Mouse (Mus musculus) testis, adult 2 months (tissue): Measurements from ENCODE around the gene Chd2. TPM values are rescaled to one million over a fixed set of nuclear protein-coding genes. Genes with fewer than 3 reads are reported as not detected.
A peak's percentile ranks its signal among the peaks of the same experiment; 100 is the strongest.

Experiments
- H3K27ac ChIP-seq: fragments of 200-500 bp; 2 replicates; pipeline ENCODE4 v1.5.1; 2012; ENCODE audit warnings: low read depth, low read length; ENCODE audit not compliant: control insufficient read depth, insufficient read depth
- H3K27me3 ChIP-seq: fragments of 200-500 bp; 2 replicates; pipeline ENCODE4 v1.6.1; 2012; ENCODE audit warnings: mild to moderate bottlenecking, low read length, moderate library complexity; ENCODE audit not compliant: control insufficient read depth, insufficient read depth
- H3K36me3 ChIP-seq: fragments of 200-500 bp; 2 replicates; pipeline ENCODE4 v1.6.1; 2012; ENCODE audit warnings: mild to moderate bottlenecking, low read length; ENCODE audit not compliant: control insufficient read depth, insufficient read depth
- H3K4me1 ChIP-seq: fragments of 200-500 bp; 2 replicates; pipeline ENCODE4 v1.6.1; 2012; ENCODE audit warnings: low read length; ENCODE audit not compliant: control insufficient read depth, insufficient read depth
- H3K4me3 ChIP-seq: fragments of 200-500 bp; 2 replicates; pipeline ENCODE4 v1.5.1; 2012; ENCODE audit warnings: low read depth, mild to moderate bottlenecking, low read length, moderate library complexity, mixed read lengths; ENCODE audit not compliant: control insufficient read depth
- CTCF ChIP-seq: fragments of 200-500 bp; IDR thresholded peaks from 2 replicates; pipeline ENCODE4 v1.5.1; 2012; ENCODE audit warnings: low read depth, mild to moderate bottlenecking, inconsistent platforms, low read length, moderate library complexity; ENCODE audit not compliant: control insufficient read depth, insufficient read depth, insufficient replicate concordance
- POLR2A ChIP-seq: fragments of 200-500 bp; IDR thresholded peaks from 2 replicates; pipeline ENCODE4 v1.6.1; 2012; ENCODE audit warnings: low read depth, mild to moderate bottlenecking, inconsistent platforms, low read length, moderate library complexity; ENCODE audit not compliant: control insufficient read depth
- polyA plus RNA-seq: library from polyadenylated mRNA; depleted of rRNA; stranded (reverse); fragments of >200 nt; gene quantifications from 2 replicates; pipeline ENCODE4 v1.2.3, GENCODE M21; 2012

The Chd2 gene
- polyA plus RNA-seq, 1 experiment: 20.6 TPM

DNA sequence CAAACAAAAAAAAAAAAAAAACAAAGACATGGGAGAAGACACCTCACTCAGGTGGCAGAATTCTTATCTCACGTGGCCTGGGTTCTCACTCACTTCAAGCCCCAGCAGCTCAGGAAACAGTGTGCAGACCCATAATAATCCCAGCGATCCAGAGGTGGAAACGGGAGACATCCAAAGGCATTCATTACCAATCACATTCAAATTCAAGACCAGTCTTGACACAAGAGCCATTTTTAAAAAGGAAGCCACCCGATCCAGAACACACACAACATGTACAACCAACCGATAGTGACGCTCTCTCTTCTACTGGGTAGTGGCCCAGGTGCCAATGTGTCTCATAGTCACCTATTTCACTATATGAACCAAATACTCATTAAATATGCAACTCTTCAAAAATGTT, 19.2 kb upstream of the Chd2 start:
- no peak overlapping the region for H3K4me3 ChIP-seq
- H3K27me3 ChIP-seq: no peaks in the 10 kb centered on the region
- TF ChIP-seq POLR2A (no peak), CTCF (no peak)
- H3K4me1 ChIP-seq: peaks cover 5% of the 10 kb centered on the region; the same call in 1 of the 2 replicates
- H3K27ac ChIP-seq: no peak overlapping the region
- no peaks in the 10 kb centered on the region for H3K36me3 ChIP-seq

DNA sequence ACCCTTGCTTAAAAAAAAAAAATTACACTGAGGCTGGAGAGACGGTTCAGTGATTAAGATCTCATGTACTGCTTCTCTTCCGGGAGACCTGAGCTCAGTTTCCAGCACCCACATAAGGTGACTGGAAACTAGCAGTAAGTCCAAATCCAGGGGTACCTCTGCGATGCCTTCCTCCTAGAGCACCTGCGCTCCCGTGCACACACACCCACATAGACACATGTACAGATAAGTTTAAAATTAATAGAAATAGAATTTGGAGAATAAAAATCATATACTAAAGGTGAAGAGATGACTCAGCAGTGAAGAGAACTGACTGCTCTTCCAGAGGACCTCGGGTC, 18.2 kb upstream of the Chd2 start:
- Histone ChIP-seq H3K36me3 (no peaks in the 10 kb centered on the region), H3K27ac (peak overlapping the region; percentile 94), H3K4me3 (peak overlapping the region; percentile 46; the same call in 1 of the 2 replicates), H3K4me1 (peaks cover 5% of the 10 kb centered on the region; the same call in 1 of the 2 replicates), H3K27me3 (no peaks in the 10 kb centered on the region)
- no peak for TF ChIP-seq CTCF
- no peak for TF ChIP-seq POLR2A

DNA sequence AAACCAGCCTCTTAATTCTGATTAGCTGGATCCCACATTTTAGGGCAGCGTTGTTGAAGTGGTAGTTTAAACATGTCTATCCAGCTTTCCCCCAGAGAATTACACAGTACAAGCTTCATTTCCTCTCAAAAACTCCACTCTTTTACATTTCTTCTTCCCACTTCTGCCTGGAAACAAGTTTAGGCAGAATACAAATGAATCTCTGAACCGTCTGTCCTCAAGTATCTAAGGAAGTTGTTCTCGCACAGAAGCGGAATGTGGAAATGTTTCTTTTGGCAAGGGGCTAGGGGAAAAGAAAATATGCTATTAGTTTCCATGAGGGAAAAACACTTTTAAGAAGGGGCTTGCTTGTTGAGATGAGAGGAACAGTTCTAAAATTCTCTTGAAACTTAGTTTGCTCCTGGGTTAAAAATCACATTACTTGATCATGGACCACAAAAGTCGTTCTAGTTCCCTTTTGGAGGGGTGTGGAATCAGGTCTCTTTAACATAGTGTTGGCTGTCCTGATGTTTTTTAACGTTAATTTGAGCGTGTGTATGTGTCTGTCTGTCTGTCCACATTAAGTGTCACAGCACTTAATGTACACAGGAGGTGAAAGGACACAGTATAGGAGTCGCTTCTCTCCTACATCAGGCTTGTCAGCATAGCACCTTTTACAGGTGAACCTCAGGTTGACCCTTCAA, 17.7 kb upstream of the Chd2 start:
- no peaks in the 10 kb centered on the region for H3K27me3 ChIP-seq
- H3K4me3 ChIP-seq: peak overlapping the region; percentile 94; the same call in 1 of the 2 replicates
- H3K4me1 ChIP-seq: peaks cover 5% of the 10 kb centered on the region; the same call in 1 of the 2 replicates
- TF ChIP-seq POLR2A: no peak
- TF ChIP-seq CTCF: no peak
- no peaks in the 10 kb centered on the region for H3K36me3 ChIP-seq
- H3K27ac ChIP-seq: peak overlapping the region; percentile 94

DNA sequence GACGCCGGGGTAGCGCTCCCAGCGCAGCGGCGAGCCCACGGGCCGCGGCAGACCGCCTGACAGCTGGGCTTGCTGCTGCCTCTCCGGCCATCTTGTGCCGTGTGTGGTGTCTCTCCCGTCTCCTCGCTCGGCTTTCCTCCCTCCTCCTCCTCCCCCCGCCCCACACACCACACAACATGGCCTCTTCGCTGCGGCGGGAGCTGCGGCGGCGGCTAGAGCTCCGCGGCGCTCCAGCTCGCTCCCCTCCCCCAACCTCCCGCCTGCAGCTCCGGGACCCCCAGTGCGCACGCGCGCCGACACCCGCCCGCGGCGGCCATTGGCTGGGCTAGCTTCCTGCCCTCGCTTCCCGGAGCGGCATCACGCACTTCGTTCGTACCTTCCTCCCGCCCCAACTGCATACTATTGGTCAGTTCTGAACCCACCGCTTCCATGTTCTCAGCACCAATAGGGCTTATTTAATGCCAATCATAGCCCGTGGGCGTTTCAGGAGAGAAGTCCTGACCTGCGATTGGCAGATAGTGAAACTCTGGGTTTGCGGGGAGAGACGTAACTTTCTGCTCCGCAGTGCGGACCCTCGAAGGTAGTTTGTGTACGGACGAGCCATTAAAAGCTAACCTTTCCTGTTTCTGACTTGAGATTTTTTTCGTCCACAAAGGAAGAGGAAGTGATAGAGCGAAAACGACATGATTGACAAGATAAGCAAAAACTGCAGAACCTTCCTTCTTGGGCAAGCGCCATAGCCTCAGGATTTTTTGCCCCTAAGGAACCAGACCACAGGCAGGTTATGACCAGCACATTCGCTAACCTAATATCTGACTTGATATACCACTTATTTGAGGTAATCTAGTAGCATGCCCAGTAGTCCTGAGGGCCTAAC, 16.9 kb upstream of the Chd2 start:
- Histone ChIP-seq H3K36me3 (no peaks in the 10 kb centered on the region), H3K4me1 (peaks cover 5% of the 10 kb centered on the region; the same call in 1 of the 2 replicates), H3K27ac (peak overlapping the region; percentile 95), H3K4me3 (peak overlapping the region; percentile 94), H3K27me3 (no peaks in the 10 kb centered on the region)
- TF ChIP-seq POLR2A (peak; percentile 94), CTCF (no peak)

DNA sequence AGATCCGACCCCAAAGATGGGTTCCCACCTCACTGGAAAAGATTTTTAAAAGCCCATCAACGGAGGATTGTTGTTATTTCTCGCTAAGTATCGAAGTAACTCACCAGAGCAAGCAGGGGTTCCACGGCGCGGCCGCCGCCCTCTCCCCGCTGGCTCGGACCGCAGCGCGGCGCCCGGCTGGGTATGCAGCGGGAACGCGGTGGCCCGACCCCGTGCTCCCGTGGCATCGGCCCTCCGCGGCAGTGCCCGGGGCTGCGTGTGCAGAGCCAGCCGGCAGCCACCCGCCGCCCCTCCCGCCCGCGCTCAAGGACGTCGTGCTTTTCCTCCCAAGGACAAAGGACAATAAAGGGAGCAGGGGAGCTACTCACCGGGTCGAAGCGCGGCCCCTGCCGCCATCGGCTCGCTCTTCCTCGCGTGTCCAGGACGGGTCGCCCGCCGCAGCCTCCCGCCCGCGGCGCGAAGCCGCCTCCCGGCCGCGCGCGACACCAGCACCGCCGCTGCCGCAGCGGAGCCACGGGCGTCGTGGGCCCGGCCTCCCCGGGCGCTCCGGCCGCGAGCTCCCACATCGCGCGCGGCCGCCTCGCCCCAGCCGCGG, 16.1 kb upstream of the Chd2 start:
- no peaks in the 10 kb centered on the region for H3K36me3 ChIP-seq
- H3K4me3 ChIP-seq: peak overlapping the region; percentile 94
- H3K27ac ChIP-seq: peak overlapping the region; percentile 95
- peaks cover 5% of the 10 kb centered on the region; the same call in 1 of the 2 replicates for H3K4me1 ChIP-seq
- H3K27me3 ChIP-seq: no peaks in the 10 kb centered on the region
- no peak for TF ChIP-seq CTCF
- no peak for TF ChIP-seq POLR2A

DNA sequence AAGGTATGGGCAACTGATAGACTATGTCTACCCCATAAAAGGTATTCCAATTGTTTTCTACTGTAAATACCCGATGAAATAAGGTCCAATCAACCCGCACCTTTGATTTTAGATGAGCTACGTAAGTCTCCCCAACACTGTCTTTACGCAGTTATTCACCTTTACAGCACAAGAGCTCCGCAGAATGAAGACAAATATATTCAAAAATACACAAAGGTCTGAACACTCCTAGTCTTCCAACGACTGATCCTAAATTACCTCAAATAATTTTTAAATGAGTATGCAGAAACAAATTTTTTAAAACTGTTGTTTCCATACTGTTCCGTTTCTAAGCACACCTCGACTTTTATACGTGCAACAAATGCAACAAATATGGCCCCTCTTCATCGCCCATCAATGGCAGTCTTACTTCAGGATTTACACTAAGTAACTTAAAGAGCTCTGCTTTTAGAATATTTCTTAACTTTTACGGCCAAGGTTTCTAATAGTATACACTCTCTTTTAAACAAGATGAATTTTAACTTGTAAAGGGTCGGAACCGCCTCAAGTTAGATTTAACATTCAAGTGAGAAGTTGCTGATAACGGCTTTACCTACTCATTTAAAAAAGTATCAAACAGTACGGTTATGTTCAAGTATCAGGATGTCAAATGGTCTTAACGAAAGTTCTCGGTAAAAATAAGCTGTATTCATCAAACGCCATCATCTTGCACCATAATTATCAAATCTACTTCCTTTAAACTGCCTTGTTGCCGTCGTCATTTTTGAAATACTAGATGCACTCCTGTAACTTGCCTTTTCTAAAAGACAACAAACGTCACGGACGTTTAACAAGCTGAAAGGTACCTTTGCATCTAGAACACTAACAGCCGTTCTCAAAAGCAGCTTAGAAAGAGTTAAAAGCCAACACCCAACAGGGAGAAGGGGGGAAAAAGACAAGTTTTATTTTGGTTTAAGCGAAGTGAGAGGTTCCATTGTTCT, 15.3 kb upstream of the Chd2 start:
- no peaks in the 10 kb centered on the region for H3K36me3 ChIP-seq
- H3K27me3 ChIP-seq: no peaks in the 10 kb centered on the region
- H3K4me1 ChIP-seq: peaks cover 5% of the 10 kb centered on the region; the same call in 1 of the 2 replicates
- H3K4me3 ChIP-seq: peak overlapping the region; percentile 94
- no peak for TF ChIP-seq CTCF
- H3K27ac ChIP-seq: peak overlapping the region; percentile 95
